Mouse (Mus musculus) midbrain, embryonic 15.5 days (tissue): ENCODE data around the gene Gm3045. TPM values are rescaled to one million over a fixed set of nuclear protein-coding genes. Genes with fewer than 3 reads are reported as not detected.

Experiments used
- ATAC-seq: fragments of 200-750 bp; cut with Nextera tagmentation; replicated peaks from 2 replicates; pipeline ENCODE4 v1.8.0; 2017; ENCODE audit warnings: moderate TSS enrichment
- H3K27ac ChIP-seq: fragments of 300-500 bp; sonication (generic); 2 replicates; pipeline ENCODE4 v1.5.1; 2015; ENCODE audit warnings: mild to moderate bottlenecking, inconsistent platforms
- H3K27me3 ChIP-seq: fragments of 300-500 bp; sonication (generic); replicated peaks from 2 replicates; pipeline ENCODE4 v1.6.1; 2015; ENCODE audit warnings: inconsistent platforms
- H3K36me3 ChIP-seq: fragments of 300-500 bp; sonication (generic); replicated peaks from 2 replicates; pipeline ENCODE4 v1.6.1; 2015; ENCODE audit warnings: inconsistent platforms
- H3K4me1 ChIP-seq: fragments of 300-500 bp; sonication (generic); 2 replicates; pipeline ENCODE4 v1.6.1; 2015; ENCODE audit warnings: inconsistent platforms
- H3K4me2 ChIP-seq: fragments of 300-500 bp; sonication (generic); 2 replicates; pipeline ENCODE4 v1.6.1; 2015; ENCODE audit warnings: inconsistent platforms, mild to moderate bottlenecking, moderate library complexity
- H3K4me3 ChIP-seq: fragments of 300-500 bp; sonication (generic); 2 replicates; pipeline ENCODE4 v1.5.1; 2015; ENCODE audit warnings: mild to moderate bottlenecking, inconsistent platforms
- H3K9ac ChIP-seq: fragments of 300-500 bp; sonication (generic); 2 replicates; pipeline ENCODE4 v1.6.1; 2015; ENCODE audit warnings: mild to moderate bottlenecking, inconsistent platforms
- H3K9me3 ChIP-seq: fragments of 300-500 bp; sonication (generic); 2 replicates; pipeline ENCODE4 v1.6.1; 2016; ENCODE audit warnings: inconsistent platforms
- WGBS: fragments of 180-500 bp; shearing (Covaris S2); methylation state at CpG from one replicate; pipeline ENCODE4 v1.1.7; 2015; ENCODE audit warnings: mixed read lengths; 5-methylcytosine and 5-hydroxymethylcytosine counted together
- polyA plus RNA-seq: library from polyadenylated mRNA; unstranded; fragments of >200 nt; fragmentation: Nextera tagmentation; extraction: Ambion mirVana; gene quantifications from 2 replicates; pipeline ENCODE4 v1.2.1, GENCODE M21; 2015

Gm3045 gene
- polyA plus RNA-seq, 1 experiment from 2014 or later = not detected

DNA sequence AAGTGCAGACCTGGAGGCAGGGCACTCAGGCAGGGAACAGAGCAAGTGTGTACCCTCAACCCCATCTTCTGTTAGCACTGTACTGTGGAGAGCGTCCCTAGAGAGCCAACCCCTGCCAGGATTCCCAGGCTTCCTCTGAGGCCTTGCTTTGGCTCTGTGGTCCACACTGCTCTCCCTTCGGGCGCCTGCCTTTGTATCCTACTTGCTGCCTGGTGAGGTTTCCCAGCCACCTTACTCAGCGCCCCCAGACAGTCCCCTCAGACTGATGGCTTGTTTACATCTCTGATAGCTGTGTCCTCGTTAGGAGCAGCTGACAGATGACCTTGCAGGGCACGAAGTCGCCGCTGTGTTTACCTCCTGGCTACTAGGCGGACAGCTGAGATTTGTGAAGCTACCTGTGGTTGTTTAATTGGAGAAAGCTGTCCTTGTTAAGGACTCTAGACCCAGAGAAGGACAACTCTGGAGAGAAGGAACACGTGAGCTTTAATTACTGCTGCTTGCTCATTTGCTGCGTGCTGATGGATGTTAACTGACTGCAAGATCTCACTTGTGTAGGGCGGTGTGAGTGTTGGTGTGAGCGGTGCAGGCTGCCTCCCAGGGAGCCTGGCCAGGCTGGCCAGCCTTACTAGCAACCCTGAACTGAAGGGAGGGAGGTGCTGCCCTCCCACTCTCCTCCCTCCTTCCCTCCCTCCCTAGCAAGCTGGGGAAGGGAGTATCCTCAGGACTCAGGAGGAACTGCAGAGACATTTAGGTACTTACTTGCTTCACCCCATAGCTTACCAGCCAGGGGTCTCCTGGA lies 7.5 kb upstream of the Gm3045 start:
- Histone ChIP-seq H3K9me3 (no peaks in the 10 kb centered on the region), H3K4me3 (no peak overlapping the region), H3K36me3 (no peaks in the 10 kb centered on the region), H3K4me1 (peaks cover 8% of the 10 kb centered on the region; the same call in 1 of the 2 replicates), H3K4me2 (no peak overlapping the region), H3K27ac (no peak overlapping the region), H3K27me3 (0 out of 2 replicates have a peak, but pooled peaks cover 10% of the 10 kb centered on the region), H3K9ac (no peak overlapping the region)
- no peak for ATAC-seq
- 57% methylated on average over 13 of the region's 13 CpGs for WGBS

- H3K9ac ChIP-seq = no peak overlapping the region
- H3K4me1 ChIP-seq = peaks cover 8% of the 10 kb centered on the region; the same call in 1 of the 2 replicates
- no peaks in the 10 kb centered on the region for H3K36me3 ChIP-seq
- WGBS = 71% methylated on average over 6 of the region's 6 CpGs
- no peak overlapping the region for H3K27ac ChIP-seq
- no peak overlapping the region for H3K4me3 ChIP-seq
- 0 out of 2 replicates have a peak, but pooled peaks cover 10% of the 10 kb centered on the region for H3K27me3 ChIP-seq
- no peak for ATAC-seq
- no peaks in the 10 kb centered on the region for H3K9me3 ChIP-seq
- no peak overlapping the region for H3K4me2 ChIP-seq
Measured at GRCm38 (mm10) chr13:56419538-56419937, 6.9 kb upstream of the Gm3045 start.

DNA sequence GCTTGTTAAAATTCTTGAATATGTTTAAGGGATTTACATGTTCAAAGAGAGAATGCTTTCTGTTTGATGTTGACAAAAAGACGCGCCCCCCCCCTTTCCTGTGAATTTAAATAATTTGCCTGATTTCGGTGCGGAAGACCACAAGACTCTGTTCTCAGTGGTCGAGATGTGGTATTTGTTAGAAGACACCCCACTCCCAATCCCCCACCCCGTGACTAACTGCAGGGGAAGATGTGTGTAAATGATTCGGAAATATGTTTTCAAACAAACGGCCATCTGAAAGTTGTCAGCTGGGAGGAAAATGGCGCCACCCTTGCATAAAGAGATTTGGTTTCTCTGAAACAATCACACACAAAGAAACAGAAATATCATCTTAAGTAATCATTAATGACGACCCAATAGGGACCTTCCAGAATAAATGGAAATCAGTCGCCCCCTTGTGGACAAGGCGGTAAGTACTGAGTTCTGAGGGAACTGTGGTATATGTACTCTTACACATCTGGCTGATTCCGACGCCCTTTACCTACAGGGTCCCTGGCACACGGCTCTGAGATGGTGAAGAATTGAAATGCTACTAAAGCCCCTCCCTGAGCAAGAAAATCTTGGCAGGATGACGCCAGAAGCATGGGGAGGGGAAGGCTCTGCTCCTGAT lies 4.2 kb upstream of the Gm3045 start:
- ATAC-seq = peak; percentile 49
- H3K36me3 ChIP-seq = no peaks in the 10 kb centered on the region
- H3K4me3 ChIP-seq = no peak overlapping the region
- H3K9me3 ChIP-seq = no peaks in the 10 kb centered on the region
- peak overlapping the region; percentile 15 for H3K4me2 ChIP-seq
- WGBS = 18% methylated on average over 16 of the region's 16 CpGs
- peak overlapping the region; percentile 32; the same call in 1 of the 2 replicates for H3K27ac ChIP-seq
- peaks cover 8% of the 10 kb centered on the region; the same call in 1 of the 2 replicates for H3K4me1 ChIP-seq
- H3K9ac ChIP-seq = no peak overlapping the region
- 0 out of 2 replicates have a peak, but pooled peaks cover 10% of the 10 kb centered on the region for H3K27me3 ChIP-seq

DNA sequence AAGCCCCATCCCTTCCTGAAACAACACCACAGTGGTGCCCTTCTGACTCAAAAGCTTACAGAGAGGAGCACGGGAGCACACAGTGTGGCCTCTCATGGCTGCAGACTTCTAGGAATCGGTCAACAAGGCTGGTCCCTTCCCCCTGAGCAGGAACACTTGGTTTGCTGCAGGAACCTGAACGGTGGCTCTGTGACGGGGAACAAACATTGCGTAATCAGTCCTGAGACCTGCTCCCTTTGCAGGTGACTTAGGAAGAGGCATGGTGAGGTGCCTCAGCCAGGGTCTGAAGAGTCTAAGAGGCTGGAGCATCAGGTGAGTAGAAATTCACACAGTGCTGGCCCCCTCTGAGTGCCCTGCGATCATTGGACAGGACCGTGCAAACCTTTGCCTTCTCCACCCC lies 463 bp upstream of the Gm3045 start:
- Histone ChIP-seq H3K4me3 (no peak overlapping the region), H3K27ac (no peak overlapping the region), H3K4me1 (peaks cover 8% of the 10 kb centered on the region; the same call in 1 of the 2 replicates), H3K27me3 (peaks cover 12% of the 10 kb centered on the region), H3K9ac (no peak overlapping the region), H3K36me3 (no peaks in the 10 kb centered on the region), H3K9me3 (no peaks in the 10 kb centered on the region), H3K4me2 (no peak overlapping the region)
- 89% methylated on average over 7 of the region's 7 CpGs for WGBS
- ATAC-seq = no peak

DNA sequence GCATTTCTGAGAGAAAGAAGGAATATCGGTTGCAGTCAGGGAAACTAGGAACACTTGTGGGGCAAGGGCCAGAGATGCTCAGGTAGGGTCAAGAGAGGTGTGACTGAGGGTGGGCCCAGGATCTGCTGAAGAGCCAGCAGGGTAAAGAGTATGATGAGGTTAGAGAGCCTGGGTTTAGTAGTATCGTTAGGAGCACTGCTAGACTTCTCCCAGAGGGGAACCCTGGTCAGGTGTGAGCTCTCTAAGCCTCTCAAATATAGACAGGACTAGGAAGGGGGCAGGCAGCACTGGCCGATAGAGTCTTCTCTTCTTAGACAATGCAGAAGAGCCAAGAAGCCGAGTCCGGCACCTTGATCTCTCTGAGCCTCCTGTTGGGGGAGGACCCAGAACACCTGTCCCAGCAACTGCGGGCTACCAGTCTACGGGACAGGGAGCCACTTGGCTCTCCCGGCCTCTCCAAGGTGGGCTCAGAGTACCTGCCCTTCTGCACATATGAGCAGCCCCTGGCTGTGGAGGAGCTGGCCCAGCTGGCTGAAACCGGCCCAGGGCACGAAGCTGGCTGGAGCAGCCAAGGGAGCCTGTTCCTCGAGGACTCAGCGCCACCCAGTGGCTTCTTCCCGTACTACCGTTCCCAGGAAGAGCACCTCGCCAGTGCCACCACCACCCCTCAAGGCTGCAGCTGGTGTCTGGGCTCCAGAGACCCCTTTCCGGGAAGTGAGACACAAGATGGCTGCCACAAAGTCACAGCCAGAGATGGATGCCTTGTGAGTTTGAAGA lies 2.5 kb downstream of the Gm3045 start:
- Histone ChIP-seq H3K9me3 (no peaks in the 10 kb centered on the region), H3K27me3 (peaks cover 12% of the 10 kb centered on the region), H3K4me2 (no peak overlapping the region), H3K36me3 (no peaks in the 10 kb centered on the region), H3K9ac (no peak overlapping the region), H3K4me1 (0 out of 2 replicates have a peak, but pooled peaks cover 4% of the 10 kb centered on the region), H3K4me3 (no peak overlapping the region), H3K27ac (no peak overlapping the region)
- ATAC-seq = peak; percentile 82
- WGBS = 28% methylated on average over 16 of the region's 16 CpGs

GRCm38 (mm10) chr13:56432496-56432895 lies 6.1 kb downstream of the Gm3045 start:
- Histone ChIP-seq H3K27ac (no peak overlapping the region), H3K4me1 (0 out of 2 replicates have a peak, but pooled peaks cover 6% of the 10 kb centered on the region), H3K27me3 (peaks cover 33% of the 10 kb centered on the region), H3K9me3 (no peaks in the 10 kb centered on the region), H3K36me3 (no peaks in the 10 kb centered on the region), H3K4me2 (no peak overlapping the region), H3K9ac (no peak overlapping the region), H3K4me3 (no peak overlapping the region)
- WGBS = 89% methylated on average over 12 of the region's 12 CpGs
- ATAC-seq = no peak

GRCm38 (mm10) chr13:56433466-56433865 lies 7.1 kb downstream of the Gm3045 start:
- 11% methylated on average over 10 of the region's 10 CpGs for WGBS
- Histone ChIP-seq H3K4me3 (no peak overlapping the region), H3K27ac (no peak overlapping the region), H3K9ac (no peak overlapping the region), H3K27me3 (peaks cover 40% of the 10 kb centered on the region), H3K4me1 (peaks cover 13% of the 10 kb centered on the region), H3K4me2 (no peak overlapping the region), H3K36me3 (no peaks in the 10 kb centered on the region), H3K9me3 (no peaks in the 10 kb centered on the region)
- no peak for ATAC-seq

DNA sequence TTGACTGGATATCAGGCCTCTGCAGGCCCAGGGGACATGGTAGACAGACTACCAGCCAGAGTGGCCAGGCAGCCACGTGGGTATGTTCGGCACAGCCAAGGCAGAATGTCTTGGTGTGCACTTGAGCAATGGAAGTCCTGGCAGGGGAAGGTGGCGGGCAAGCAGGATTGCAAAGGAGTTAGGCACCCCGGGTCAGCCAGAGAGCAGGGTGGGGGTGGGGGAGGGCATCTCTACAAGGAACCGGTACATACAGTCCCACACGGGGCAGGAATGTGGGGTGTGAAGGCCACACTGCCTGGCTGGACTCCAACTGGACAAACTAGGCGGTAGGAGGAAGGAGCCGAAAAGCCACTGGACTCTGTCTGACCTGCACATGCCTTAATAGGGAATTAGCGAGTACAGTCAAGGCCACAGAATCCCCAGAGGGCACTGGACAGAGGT lies 7.9 kb downstream of the Gm3045 start:
- Histone ChIP-seq H3K9me3 (no peaks in the 10 kb centered on the region), H3K4me3 (no peak overlapping the region), H3K9ac (no peak overlapping the region), H3K36me3 (no peaks in the 10 kb centered on the region), H3K4me1 (peaks cover 13% of the 10 kb centered on the region), H3K27ac (no peak overlapping the region), H3K27me3 (peaks cover 40% of the 10 kb centered on the region), H3K4me2 (no peak overlapping the region)
- no peak for ATAC-seq
- 79% methylated on average over 9 of the region's 9 CpGs for WGBS

DNA sequence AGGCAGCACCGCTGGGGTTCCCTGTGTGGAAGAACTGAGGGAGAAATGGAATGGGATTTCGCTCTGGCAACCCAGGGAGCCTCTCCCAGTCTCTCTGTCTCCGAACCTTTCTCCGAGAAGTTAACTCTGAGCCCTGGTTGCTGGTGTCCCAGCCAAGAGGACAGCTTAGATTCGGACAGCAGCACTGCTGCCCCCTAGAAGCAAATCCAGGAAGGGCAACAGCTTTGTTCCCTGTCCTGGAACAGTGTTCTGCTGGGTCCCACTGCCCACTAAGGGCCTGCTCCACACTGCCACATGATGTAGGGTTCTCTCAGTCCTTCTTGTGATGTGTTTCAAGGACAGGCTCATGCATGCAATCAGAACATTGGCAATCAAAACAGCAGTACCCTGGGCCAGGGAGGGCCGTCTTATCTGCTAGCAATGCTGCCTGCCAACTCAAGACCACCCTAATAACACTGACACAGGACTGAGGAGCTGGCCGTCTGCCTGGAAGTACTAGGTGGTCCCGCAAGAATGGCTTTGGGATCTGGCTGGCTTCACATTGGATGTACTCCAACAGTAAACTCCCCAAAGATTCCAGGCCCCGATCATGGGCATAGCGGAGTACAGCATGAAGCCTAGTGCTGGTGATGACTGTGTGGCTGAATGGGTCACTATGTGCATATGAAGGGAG lies 9.4 kb downstream of the Gm3045 start:
- Histone ChIP-seq H3K9ac (no peak overlapping the region), H3K4me3 (no peak overlapping the region), H3K36me3 (no peaks in the 10 kb centered on the region), H3K27ac (no peak overlapping the region), H3K9me3 (no peaks in the 10 kb centered on the region), H3K4me1 (peaks cover 13% of the 10 kb centered on the region), H3K27me3 (peaks cover 53% of the 10 kb centered on the region), H3K4me2 (no peak overlapping the region)
- no peak for ATAC-seq
- 58% methylated on average over 10 of the region's 10 CpGs for WGBS

DNA sequence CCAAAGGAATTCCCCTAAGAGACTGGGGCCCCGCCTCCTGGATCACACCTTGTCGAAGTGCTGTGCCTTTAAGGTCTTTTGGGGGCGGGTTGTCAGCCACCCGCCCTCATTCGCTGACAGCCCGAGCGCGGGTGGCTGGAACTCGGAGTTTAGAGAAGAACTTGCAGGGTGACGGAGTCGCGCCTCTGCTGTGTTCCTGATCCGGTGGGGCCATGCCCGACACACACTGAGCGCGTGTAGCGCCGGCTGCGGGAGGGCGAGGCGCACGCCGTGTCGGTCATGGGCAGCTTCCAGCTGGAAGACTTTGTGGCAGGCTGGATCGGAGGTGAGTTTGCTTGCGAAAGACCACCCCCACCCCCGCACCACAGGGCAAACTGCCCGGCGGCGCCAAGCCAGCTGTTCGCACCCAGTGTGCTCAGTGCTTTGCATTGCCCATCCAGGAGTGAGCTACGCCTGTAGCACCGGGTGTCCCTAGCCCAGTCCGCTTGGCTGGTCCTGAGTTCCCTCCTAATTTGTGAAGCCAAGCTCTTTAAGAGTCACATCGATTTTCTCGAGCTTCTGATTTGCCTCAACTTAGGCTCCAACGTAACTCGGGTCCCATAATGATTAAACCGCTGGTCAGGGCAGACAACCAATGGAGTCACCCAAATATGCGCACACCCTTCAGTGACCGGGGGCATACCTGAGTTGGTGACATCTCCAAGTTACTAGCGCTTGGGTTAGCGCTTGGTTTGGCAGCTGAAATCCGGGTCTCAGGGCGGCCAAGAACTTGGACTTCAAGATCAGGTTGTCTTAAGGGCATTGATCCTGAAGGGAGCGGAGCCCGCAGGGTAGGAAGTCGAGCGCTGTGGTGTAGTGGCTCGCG lies 12.0 kb downstream of the Gm3045 start, which contains the start of gene Slc25a48:
Slc25a48 (plus strand) TSS at position 145 of the 865 bp plus-strand sequence.
- 4% methylated on average over 51 of the region's 51 CpGs for WGBS
- H3K4me1 ChIP-seq = peaks cover 13% of the 10 kb centered on the region
- peaks cover 56% of the 10 kb centered on the region for H3K27me3 ChIP-seq
- peak within 1 kb of the TSS; percentile 50 for H3K4me2 ChIP-seq
- peak within 1 kb of the TSS; percentile 31 for H3K4me3 ChIP-seq
- no peak for ATAC-seq
- H3K9ac ChIP-seq = no peak within 1 kb of the TSS
- H3K36me3 ChIP-seq = no peaks in the 10 kb centered on the region
- H3K27ac ChIP-seq = no peak within 1 kb of the TSS
- no peaks in the 10 kb centered on the region for H3K9me3 ChIP-seq

DNA sequence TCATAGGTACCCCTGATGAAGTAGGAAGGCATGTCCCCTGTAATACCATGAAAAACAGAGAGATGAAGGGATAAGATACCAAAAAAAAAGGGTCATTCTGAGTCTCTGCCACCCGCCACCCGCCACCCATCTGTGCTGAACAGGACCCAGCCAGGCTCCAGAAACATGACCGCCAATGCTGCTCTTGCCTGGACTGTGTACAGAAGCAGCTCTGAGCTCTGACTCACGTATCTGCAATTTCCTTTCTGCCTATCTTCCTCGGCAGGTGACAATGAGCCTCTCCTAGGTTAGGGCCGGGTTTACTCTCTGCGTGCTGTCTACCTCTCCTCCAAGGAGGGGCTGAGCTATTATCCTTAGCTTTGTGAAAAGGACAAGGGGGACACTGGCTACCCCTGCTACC lies 17.0 kb downstream of the Gm3045 start:
- Histone ChIP-seq H3K4me3 (no peak overlapping the region), H3K4me2 (no peak overlapping the region), H3K27ac (no peak overlapping the region), H3K27me3 (peaks cover 26% of the 10 kb centered on the region), H3K36me3 (no peaks in the 10 kb centered on the region), H3K4me1 (peaks cover under 1% of the 10 kb centered on the region), H3K9ac (no peak overlapping the region), H3K9me3 (no peaks in the 10 kb centered on the region)
- 87% methylated on average over 7 of the region's 7 CpGs for WGBS
- no peak for ATAC-seq
